Mouse (Mus musculus) lung, postnatal 0 days (tissue): ENCODE measurements around the gene Hexim1.

Experiments
- CTCF ChIP-seq: IDR thresholded peaks from 2 replicates; pipeline ENCODE4 v1.5.1; 2016; ENCODE audit warnings: antibody characterized with exemption, mild to moderate bottlenecking
- EP300 ChIP-seq: IDR thresholded peaks from 2 replicates; pipeline ENCODE4 v1.6.1; 2016; ENCODE audit warnings: antibody characterized with exemption, mild to moderate bottlenecking, control low read depth

DNA sequence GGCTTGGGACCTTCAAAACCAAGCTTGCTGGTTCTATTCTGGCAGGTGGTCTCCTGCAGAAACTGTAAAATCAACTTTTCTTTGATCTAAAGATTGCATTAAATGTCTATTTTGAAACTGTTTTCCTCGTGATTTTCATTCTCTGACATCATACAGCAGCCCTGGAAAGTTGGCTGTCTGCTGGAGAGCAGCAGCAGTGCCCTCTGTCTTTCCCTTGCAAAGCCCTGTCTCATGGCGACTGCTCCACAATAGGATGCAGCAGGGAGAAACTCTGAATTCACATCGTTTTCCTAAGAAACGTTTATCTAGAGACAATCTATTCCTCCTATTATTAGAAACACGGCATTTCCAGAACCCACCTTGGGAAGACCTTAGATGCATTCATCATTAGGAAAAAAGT is 3.6 kb downstream of the Hexim1 start:
- TF ChIP-seq EP300 (no peak), CTCF (peak; percentile 30)
